Mouse (Mus musculus) adrenal gland, adult (tissue): ENCODE results near the gene Abcb7.

Experiments
- DNase-seq, 2 experiments: peaks; one replicate each; pipeline ENCODE4 v3.0.0; 2022 to 2023; ENCODE audit warnings: low spot score in 1 of 2; ENCODE audit not compliant: inconsistent age in 2 of 2

Abcb7 gene

GRCm38 (mm10) chrX:104413183-104413983 lies at the start of gene Abcb7:
Gene Abcb7, minus strand, starts transcription at chrX:104413856.
- peak; percentile 86 to 93 for DNase-seq

GRCm38 (mm10) chrX:104461755-104462154 lies 48.1 kb upstream of the Abcb7 start:
- DNase-seq = peak; percentile 8 to 59

- DNase-seq = no peak
These were observed 38.8 kb upstream of the Abcb7 start for GRCm38 (mm10) chrX:104452433-104452832.

- DNase-seq = no peak
These were observed 19.8 kb upstream of the Abcb7 start for GRCm38 (mm10) chrX:104433456-104433855.

GRCm38 (mm10) chrX:104428108-104428507 lies 14.5 kb upstream of the Abcb7 start:
- peak; percentile 5 to 54 for DNase-seq

GRCm38 (mm10) chrX:104413995-104414394 lies 339 bp upstream of the Abcb7 start:
- DNase-seq = no peak

GRCm38 (mm10) chrX:104408137-104408536 lies 5.5 kb downstream of the Abcb7 start:
- no peak for DNase-seq

- peak; percentile 19 to 66 for DNase-seq
These were observed 11.2 kb downstream of the Abcb7 start for GRCm38 (mm10) chrX:104402463-104402862.

GRCm38 (mm10) chrX:104401134-104401533 lies 12.5 kb downstream of the Abcb7 start:
- DNase-seq = no peak

GRCm38 (mm10) chrX:104397526-104397925 lies 16.1 kb downstream of the Abcb7 start:
- no peak for DNase-seq

- no peak for DNase-seq
These were observed 54.0 kb downstream of the Abcb7 start for GRCm38 (mm10) chrX:104359686-104360085.

GRCm38 (mm10) chrX:104355842-104356241 lies 57.8 kb downstream of the Abcb7 start:
- DNase-seq = no peak

- DNase-seq = peak; percentile 30 to 73
These were observed 65.5 kb downstream of the Abcb7 start for GRCm38 (mm10) chrX:104348146-104348545.

GRCm38 (mm10) chrX:104291721-104292120 lies 121.9 kb downstream of the Abcb7 start:
- no peak for DNase-seq

- no peak for DNase-seq
These were observed 133.8 kb downstream of the Abcb7 start for GRCm38 (mm10) chrX:104279828-104280227.

- DNase-seq = no peak
These were observed 149.3 kb downstream of the Abcb7 start for GRCm38 (mm10) chrX:104264371-104264770.

GRCm38 (mm10) chrX:104262468-104262867 lies 151.2 kb downstream of the Abcb7 start:
- no peak for DNase-seq

GRCm38 (mm10) chrX:104256561-104256960 lies 157.1 kb downstream of the Abcb7 start:
- no peak for DNase-seq
